Mouse (Mus musculus): Measurements from ENCODE around the gene Lce1f. TPM values are rescaled to one million over a fixed set of nuclear protein-coding genes. Genes with fewer than 3 reads are reported as not detected.

Gene Lce1f
- total RNA-seq (2021): not detected
- long read RNA-seq, experiment 1: 0 reads
- long read RNA-seq, experiment 2: 0 reads

DNA sequence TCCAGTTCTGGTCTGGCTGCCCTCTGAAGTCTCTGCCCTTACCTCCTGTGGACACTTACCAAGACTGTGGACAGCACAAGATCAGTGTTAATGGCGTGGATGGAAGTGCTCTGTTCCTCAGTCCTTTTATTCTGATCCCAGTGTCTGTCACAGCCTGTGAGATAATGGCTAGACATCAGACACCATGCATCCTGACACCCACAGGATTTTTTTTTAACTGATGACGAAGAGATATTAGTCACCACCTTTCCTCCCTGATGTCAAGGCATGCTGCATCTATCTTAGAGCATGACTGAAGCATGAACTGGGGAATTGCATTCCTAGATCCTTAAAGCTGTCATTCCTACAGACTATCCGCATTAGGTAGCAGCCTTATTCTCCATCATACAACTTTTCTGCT, at the start of gene Lce1f:
Gene Lce1f, minus strand, starts transcription at position 101 of the 400 bp plus-strand sequence.
- no peak for DNase-seq

DNA sequence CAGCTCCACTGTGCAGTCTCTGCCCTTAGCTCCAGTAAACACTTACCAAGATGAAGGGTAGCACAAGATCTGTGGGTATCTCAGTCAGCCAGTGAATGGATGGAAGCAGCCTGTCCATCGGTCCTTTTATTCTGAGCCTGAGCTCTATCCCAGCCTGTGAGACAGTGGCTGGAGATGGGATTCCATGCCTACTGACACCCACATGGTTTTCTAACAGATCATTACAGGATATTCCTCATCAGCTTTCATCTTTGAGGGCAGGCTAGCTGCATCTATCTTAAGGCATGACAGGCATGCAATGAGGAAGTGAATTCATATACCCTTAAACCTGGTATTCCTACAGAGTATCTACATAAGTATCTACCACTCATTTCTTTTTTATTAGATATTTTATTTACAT, 44.8 kb upstream of the Lce1f start, which contains the start of gene Lce1h:
Gene Lce1h, minus strand, starts transcription at position 101 of the 400 bp plus-strand sequence.
- DNase-seq: no peak

DNA sequence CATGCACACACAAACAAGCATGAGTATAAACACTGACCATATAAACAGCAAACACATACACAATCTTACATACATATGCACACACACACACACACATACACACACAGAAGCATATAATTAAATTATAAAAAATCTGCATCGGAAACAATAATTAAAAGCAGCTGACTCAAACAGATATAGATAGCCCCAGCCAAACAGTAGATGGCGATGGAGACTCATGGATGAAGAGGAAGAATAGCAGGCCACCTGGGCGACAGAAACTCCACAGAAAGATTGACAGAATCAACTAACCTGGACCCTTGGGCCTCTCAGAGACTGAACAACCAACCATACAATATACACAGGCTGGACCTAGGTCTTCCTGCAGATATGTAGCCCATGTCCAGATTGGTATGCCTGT, 33.0 kb upstream of the Lce1f start:
- no peak for DNase-seq

DNA sequence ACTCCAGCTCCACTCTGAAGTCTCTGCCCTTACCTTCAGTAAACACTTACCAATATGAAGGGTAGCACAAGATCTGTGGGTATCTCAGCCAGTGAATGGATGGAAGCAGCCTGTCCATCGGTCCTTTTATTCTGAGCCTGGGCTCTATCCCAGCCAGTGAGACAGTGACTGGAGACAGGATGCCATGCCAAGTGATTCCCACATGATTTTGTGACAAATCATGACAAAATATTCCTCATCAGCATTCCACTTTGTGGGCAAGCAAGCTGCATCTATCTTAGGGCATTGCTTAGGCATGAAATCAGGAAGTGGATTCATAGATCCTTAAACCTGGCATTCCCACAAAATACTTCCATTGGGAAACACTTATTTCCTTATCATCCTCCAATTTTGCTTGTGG, 32.1 kb upstream of the Lce1f start, which contains the start of gene Lce1g:
Gene Lce1g, minus strand, starts transcription at position 101 of the 400 bp plus-strand sequence.
- no peak for DNase-seq

DNA sequence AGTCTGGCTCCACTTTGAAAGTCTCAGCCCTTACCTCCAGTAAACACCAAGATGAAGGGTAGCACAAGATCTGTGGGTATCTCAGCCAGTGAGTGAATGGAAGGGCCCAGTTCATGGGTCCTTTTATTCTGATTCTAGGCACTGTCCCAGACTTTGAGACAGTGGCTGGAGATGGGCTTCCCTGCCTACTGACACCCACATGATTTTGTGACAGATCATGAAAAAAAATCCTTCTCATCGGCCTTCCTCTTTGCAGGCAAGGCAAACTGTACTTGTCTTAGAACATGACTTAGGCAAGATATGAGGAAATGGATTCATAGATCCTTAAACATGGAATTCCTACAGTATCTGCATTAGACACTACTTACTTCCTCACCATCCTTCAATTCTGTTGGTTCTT, 18.8 kb upstream of the Lce1f start, which contains the start of gene Gm38119:
Gene Gm38119, minus strand, starts transcription at position 101 of the 400 bp plus-strand sequence.
- DNase-seq: no peak

DNA sequence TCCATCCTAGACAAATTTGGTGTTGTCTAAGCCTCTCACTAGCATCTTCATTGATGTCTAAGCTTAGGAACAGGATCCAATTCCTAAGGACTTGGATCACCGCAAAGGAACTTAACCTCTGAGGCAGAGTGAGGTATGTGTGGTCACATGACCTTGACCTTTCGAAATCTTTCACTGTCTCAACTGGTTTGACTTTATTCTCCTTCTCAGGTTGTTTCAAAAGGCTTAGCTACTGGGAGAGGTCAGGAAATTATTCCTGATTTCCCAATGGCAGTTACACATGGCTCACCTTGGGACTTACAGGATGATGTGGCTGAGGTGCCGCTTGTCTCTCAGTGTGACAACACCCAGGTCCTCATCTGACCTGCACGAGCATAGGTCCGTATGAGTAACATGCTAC, 2.5 kb upstream of the Lce1f start:
- DNase-seq: no peak

DNA sequence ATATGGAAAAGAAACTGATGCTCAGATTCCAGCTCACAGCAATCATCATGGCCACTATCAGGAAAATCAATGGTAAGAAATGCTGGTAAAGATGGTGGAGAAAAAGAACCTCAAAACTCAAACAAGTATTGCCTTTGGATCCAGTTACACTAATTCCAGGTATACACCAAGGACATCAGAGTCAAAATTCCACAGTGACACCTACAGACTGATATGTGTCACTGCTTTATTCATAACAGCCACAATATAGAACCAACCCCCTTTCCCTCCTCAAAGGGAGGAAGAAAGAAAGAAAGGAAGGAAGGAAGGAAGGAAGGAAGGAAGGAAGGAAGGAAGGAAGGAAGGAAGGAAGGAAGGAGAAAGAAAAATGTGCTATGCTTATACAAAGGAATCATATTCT, 5.0 kb downstream of the Lce1f start:
- DNase-seq: no peak

DNA sequence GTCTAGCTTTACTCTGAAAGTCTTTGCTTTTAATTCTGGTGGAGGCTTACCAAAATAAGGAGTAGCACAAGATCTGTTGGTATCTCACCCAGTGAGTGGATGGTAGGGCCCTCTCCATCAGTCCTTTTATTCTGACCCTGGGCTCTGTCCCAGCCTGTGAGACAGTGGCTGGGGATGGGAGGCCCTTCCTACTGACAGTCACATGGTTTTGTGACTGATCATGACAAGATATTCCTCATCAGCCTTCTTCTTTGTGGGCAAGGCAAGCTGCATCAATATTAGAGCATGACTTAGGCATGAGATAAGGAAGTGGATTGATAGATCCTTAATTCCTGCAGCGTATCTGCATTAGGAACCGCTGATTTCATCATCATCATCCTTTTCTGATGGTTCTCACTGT, 11.2 kb downstream of the Lce1f start, which contains the start of gene Lce1e:
Gene Lce1e, minus strand, starts transcription at position 101 of the 400 bp plus-strand sequence.
- no peak for DNase-seq

DNA sequence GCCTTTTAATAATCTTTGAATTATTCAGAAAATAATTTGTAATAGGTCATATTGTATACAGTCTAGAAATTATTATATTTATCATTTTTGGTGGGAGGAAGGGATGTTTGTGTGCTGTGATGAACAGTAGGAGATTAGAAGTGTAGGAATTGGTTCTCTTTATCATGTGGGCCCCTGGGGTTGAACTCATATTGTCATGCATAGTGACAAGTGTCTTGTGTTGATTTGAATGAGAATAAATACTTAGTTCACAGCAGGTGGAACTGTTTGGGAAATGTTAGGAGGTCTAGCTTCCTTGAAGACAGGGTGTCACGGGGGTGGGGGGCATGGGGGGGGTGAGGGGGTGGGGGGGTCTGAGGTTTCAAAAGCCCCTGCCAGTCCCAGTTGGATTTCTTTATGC, 25.5 kb downstream of the Lce1f start:
- DNase-seq: no peak

DNA sequence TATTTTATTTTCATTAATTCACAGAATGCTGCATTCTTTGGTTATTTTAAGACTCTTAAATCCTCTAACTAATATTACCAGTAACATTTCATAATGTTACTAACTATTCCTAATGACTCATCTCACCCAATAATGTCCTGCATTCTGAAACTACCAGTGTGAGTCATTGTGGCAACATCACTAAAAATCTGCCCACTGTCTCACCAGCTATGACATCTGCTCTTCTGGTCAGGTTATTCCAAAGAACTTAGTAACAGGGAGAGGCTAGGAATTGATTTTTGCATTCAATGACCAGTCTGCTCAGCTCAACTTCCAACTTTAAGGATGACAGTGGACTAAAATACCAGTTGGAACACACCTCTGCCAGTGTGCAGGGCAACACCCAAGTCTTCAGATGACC, 28.5 kb downstream of the Lce1f start:
- DNase-seq: no peak

DNA sequence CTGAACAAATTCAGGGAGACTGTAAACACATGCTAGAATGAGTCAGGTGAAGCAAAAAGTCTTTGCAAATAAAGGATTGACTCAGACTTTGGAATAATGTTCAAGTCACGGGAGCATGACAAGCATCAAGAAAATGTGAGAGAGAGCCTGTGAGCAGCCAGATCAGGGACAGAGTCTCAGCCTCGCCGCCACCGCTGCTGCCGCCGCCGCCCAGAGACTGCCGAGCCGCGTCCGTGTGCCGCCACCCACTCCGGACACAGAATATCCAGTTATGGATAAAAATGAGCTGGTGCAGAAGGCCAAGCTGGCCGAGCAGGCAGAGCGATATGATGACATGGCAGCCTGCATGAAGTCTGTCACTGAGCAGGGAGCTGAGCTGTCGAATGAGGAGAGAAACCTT, 31.0 kb downstream of the Lce1f start:
- peak; percentile 35 to 36 for DNase-seq

DNA sequence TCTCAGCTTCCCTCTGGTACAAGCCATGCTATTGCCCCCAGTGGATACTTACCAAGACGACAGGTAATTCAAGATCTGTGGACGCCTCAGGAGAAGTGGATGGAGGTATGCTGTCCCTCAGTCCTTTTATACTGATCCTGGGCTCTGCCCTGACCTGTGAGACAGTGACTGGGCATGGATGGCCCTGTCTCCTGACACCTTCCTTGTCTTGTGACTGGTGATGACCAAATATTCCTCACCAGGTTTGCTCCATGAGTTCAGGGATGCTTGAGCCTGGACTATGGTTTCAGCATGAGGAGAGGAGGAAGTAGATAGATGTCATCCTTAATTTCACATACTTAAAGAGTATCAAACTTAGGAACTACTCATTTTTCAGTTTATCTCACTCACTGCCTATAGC, 33.0 kb downstream of the Lce1f start, which contains the start of gene Lce1d:
Gene Lce1d, minus strand, starts transcription at position 101 of the 400 bp plus-strand sequence.
- DNase-seq: no peak

DNA sequence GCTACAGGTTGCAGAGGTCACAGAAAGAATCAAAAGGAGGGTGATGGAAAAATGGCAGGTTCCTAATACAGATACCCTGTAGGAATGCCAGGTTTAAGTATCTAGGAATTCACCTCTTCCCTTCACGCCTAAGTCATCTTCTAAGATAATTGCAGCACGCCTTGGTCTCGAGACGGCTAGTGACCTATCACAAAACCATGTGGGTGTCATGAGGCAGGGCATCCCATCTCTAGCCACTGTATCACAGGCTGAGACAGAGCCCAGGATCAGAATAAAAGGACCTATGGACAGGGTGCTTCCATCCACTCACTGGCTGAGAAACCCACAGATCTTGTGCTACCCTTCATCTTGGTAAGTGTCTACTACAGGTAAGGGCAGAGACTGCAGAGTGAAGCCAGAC, 41.2 kb downstream of the Lce1f start, which contains the start of gene Lce1c:
Gene Lce1c, plus strand, starts transcription at position 301 of the 400 bp plus-strand sequence.
- no peak for DNase-seq

DNA sequence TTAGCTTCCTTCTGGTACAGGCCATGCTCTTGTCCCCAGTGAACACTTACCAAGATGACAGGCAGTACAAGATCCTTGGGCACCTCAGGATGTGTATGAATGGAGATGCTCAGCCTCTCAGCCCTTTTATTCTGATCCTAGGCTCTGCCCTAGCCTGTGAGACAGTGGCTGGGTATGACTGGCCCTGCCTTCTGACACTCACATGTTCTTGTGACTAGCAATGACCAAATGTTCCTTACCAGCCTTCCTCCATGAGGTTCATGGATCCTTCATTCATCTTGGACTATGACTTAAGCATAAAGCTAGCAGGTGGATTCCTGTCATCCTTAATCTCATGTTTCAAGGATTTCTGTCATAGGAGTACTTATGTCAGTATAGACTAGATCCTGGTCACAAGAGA, 49.9 kb downstream of the Lce1f start, which contains the start of gene Lce1a2:
Gene Lce1a2, minus strand, starts transcription at position 101 of the 400 bp plus-strand sequence.
- DNase-seq: no peak

Other genes with a start within 250 kb of the Lce1f start
- gene Sprr1a, start 234.5 kb downstream of the Lce1f start, total RNA-seq (2021): not detected
- gene Sprr4, start 219.9 kb downstream of the Lce1f start, total RNA-seq (2021): not detected
- gene 2310046K23Rik, start 185.8 kb downstream of the Lce1f start, total RNA-seq (2021): not detected
- not detected for gene Ivl, start 146.6 kb downstream of the Lce1f start, total RNA-seq (2021)
- gene Smcp, start 131.4 kb downstream of the Lce1f start, total RNA-seq (2021): not detected
- gene 2210017I01Rik, start 112.9 kb downstream of the Lce1f start, total RNA-seq (2021): not detected
- gene Lce6a, start 98.7 kb downstream of the Lce1f start, total RNA-seq (2021): not detected
- gene Lce1a1, start 72.0 kb downstream of the Lce1f start, total RNA-seq (2021): not detected
- gene Lce1b, start 63.4 kb downstream of the Lce1f start, total RNA-seq (2021): not detected
- gene Lce1a2, start 50.0 kb downstream of the Lce1f start, total RNA-seq (2021): not detected
- not detected for gene Lce1c, start 41.1 kb downstream of the Lce1f start, total RNA-seq (2021)
- gene Lce1d, start 33.1 kb downstream of the Lce1f start, total RNA-seq (2021): not detected
- gene Lce1e, start 11.3 kb downstream of the Lce1f start, total RNA-seq (2021): not detected
- gene Gm38119, start 18.7 kb upstream of the Lce1f start, total RNA-seq (2021): not detected
- not detected for gene Lce1g, start 32.0 kb upstream of the Lce1f start, total RNA-seq (2021)
- gene Lce1h, start 44.7 kb upstream of the Lce1f start, total RNA-seq (2021): not detected
- not detected for gene Lce1i, start 58.5 kb upstream of the Lce1f start, total RNA-seq (2021)
- not detected for gene Lce1j, start 70.2 kb upstream of the Lce1f start, total RNA-seq (2021)
- gene Lce1k, start 87.5 kb upstream of the Lce1f start, total RNA-seq (2021): not detected
- gene Kprp, start 106.9 kb upstream of the Lce1f start, total RNA-seq (2021): not detected
- not detected for gene Lce1l, start 130.9 kb upstream of the Lce1f start, total RNA-seq (2021)
- gene 2310050C09Rik, start 149.9 kb upstream of the Lce1f start, total RNA-seq (2021): not detected
- gene Lce3a, start 205.9 kb upstream of the Lce1f start, total RNA-seq (2021): not detected
- gene Lce3b, start 212.6 kb upstream of the Lce1f start, total RNA-seq (2021): not detected
- not detected for gene Lce3c, start 224.1 kb upstream of the Lce1f start, total RNA-seq (2021)
- gene Lce3d, start 237.0 kb upstream of the Lce1f start, total RNA-seq (2021): not detected
- not detected for gene Lce3e, start 246.7 kb upstream of the Lce1f start, total RNA-seq (2021)